Mouse (Mus musculus) heart, embryonic 13.5 days (tissue): ENCODE measurements around the gene Sh2d1a. TPM values are rescaled to one million over a fixed set of nuclear protein-coding genes. Genes with fewer than 3 reads are reported as not detected.

Experiments
- ATAC-seq: fragments of 200-750 bp; cut with Nextera tagmentation; 2 replicates; pipeline ENCODE4 v1.8.0; 2017; ENCODE audit warnings: moderate TSS enrichment; ENCODE audit not compliant: insufficient number of reproducible peaks, low FRiP score, low TSS enrichment; ENCODE audit errors: extremely low read depth
- H3K27ac ChIP-seq: fragments of 300-500 bp; sonication (generic); replicated peaks from 2 replicates; pipeline ENCODE4 v1.5.1; 2015; ENCODE audit warnings: moderate library complexity, mild to moderate bottlenecking, inconsistent platforms
- H3K27me3 ChIP-seq: fragments of 300-500 bp; sonication (generic); replicated peaks from 2 replicates; pipeline ENCODE4 v1.6.1; 2015; ENCODE audit warnings: mild to moderate bottlenecking, inconsistent platforms
- H3K36me3 ChIP-seq: fragments of 300-500 bp; sonication (generic); 2 replicates; pipeline ENCODE4 v1.6.1; 2015; ENCODE audit warnings: mild to moderate bottlenecking, inconsistent platforms
- H3K4me1 ChIP-seq: fragments of 300-500 bp; sonication (generic); 2 replicates; pipeline ENCODE4 v1.6.1; 2015; ENCODE audit warnings: inconsistent platforms
- H3K4me2 ChIP-seq: fragments of 300-500 bp; sonication (generic); 2 replicates; pipeline ENCODE4 v1.6.1; 2015; ENCODE audit warnings: inconsistent platforms, mild to moderate bottlenecking, moderate library complexity
- H3K4me3 ChIP-seq: fragments of 300-500 bp; sonication (generic); 2 replicates; pipeline ENCODE4 v1.5.1; 2015; ENCODE audit warnings: moderate library complexity, mild to moderate bottlenecking, inconsistent platforms
- H3K9ac ChIP-seq: fragments of 300-500 bp; sonication (generic); 2 replicates; pipeline ENCODE4 v1.6.1; 2015; ENCODE audit warnings: inconsistent platforms, mild to moderate bottlenecking, moderate library complexity
- H3K9me3 ChIP-seq: fragments of 300-500 bp; sonication (generic); 2 replicates; pipeline ENCODE4 v1.6.1; 2016; ENCODE audit warnings: inconsistent platforms
- WGBS: fragments of 180-500 bp; shearing (Covaris S2); methylation state at CpG from one replicate; pipeline ENCODE4 v1.1.7; 2015; ENCODE audit warnings: mixed read lengths; 5-methylcytosine and 5-hydroxymethylcytosine counted together
- polyA plus RNA-seq: library from polyadenylated mRNA; unstranded; fragments of >200 nt; fragmentation: Nextera tagmentation; extraction: Ambion mirVana; gene quantifications from 2 replicates; pipeline ENCODE4 v1.2.1, GENCODE M21; 2015

Sh2d1a gene
- polyA plus RNA-seq, 1 experiment from 2014 or later, result not detected

DNA sequence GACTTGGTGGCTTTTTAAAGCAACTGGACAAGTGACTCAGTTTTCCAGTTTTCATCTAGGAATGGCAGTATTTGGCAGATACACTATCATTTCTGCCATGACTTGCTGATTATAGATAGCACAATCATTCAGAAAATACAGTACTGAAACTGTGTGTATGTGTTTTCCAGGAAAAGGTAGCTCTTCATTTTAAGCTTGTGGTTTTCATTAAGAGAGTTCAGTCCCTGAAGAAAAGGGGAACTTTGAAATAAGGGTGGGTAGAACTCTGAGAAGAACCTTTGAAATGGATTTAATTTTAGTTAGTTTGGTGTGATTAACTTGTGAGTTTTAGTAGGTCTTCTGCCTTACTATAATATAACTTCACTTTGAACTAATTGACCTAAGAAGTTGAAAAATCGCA is 42.8 kb downstream of the Sh2d1a start:
- Histone ChIP-seq H3K4me3 (no peak overlapping the region), H3K4me1 (no peaks in the 10 kb centered on the region), H3K4me2 (no peak overlapping the region), H3K27ac (no peak overlapping the region), H3K9me3 (no peaks in the 10 kb centered on the region), H3K27me3 (no peaks in the 10 kb centered on the region), H3K36me3 (no peaks in the 10 kb centered on the region), H3K9ac (no peak overlapping the region)
- 80% methylated on average over 1 of the region's 1 CpGs for WGBS
- ATAC-seq, result no peak

DNA sequence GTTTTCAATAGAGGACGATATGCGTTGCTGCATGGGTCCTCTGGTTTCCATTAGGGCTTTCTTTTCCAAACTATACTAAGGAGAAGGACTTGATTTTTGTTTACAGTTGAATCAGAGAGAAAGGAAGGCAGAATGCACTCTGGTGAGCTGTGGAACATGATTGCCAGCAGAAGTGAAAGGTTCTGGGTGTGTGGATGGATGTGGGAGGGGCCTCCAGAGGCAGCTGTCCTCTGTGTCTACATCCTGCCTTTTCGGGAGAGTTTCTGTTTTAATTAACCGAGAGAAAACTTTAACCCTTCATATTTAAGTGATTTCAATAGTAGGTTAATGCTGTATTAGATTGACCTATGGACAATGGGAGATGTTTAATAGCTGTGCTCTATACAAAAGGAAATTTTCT is 46.3 kb downstream of the Sh2d1a start:
- H3K27me3 ChIP-seq, result no peaks in the 10 kb centered on the region
- H3K9me3 ChIP-seq, result no peaks in the 10 kb centered on the region
- H3K4me3 ChIP-seq, result no peak overlapping the region
- ATAC-seq, result no peak
- WGBS, result 72% methylated on average over 4 of the region's 4 CpGs
- H3K9ac ChIP-seq, result no peak overlapping the region
- no peaks in the 10 kb centered on the region for H3K36me3 ChIP-seq
- H3K27ac ChIP-seq, result no peak overlapping the region
- no peaks in the 10 kb centered on the region for H3K4me1 ChIP-seq
- H3K4me2 ChIP-seq, result no peak overlapping the region

- Histone ChIP-seq H3K4me2 (no peak overlapping the region), H3K9me3 (no peaks in the 10 kb centered on the region), H3K27ac (no peak overlapping the region), H3K27me3 (no peaks in the 10 kb centered on the region), H3K36me3 (no peaks in the 10 kb centered on the region), H3K9ac (no peak overlapping the region), H3K4me3 (no peak overlapping the region), H3K4me1 (no peaks in the 10 kb centered on the region)
- 21% methylated on average over 7 of the region's 7 CpGs for WGBS
- ATAC-seq, result no peak
Measured at GRCm38 (mm10) chrX:42557284-42557683, 55.0 kb downstream of the Sh2d1a start.

- ATAC-seq, result no peak
- Histone ChIP-seq H3K9ac (no peak overlapping the region), H3K27ac (no peak overlapping the region), H3K27me3 (no peaks in the 10 kb centered on the region), H3K4me2 (no peak overlapping the region), H3K9me3 (no peaks in the 10 kb centered on the region), H3K36me3 (no peaks in the 10 kb centered on the region), H3K4me1 (no peaks in the 10 kb centered on the region), H3K4me3 (no peak overlapping the region)
- 59% methylated on average over 4 of the region's 4 CpGs for WGBS
Measured at GRCm38 (mm10) chrX:42558683-42559082, 56.4 kb downstream of the Sh2d1a start.

Other genes starting within 250 kb of the Sh2d1a start
- not detected in 2 replicates for gene Tex13c2, start 12.8 kb upstream of the Sh2d1a start, polyA plus RNA-seq